Mouse (Mus musculus) testis, postnatal 10 days (tissue): ENCODE data around the gene Ryr2.

Source experiments
- DNase-seq: peaks from one replicate; pipeline ENCODE4 v3.0.0; 2021; ENCODE audit warnings: low spot score

Gene Ryr2

GRCm38 (mm10) chr13:12094569-12094968 is 12.2 kb downstream of the Ryr2 start:
- no peak for DNase-seq

GRCm38 (mm10) chr13:12093146-12093545 is 13.6 kb downstream of the Ryr2 start:
- no peak for DNase-seq

- no peak for DNase-seq
Observed at GRCm38 (mm10) chr13:12092379-12093107, 14.2 kb downstream of the Ryr2 start.

GRCm38 (mm10) chr13:12084112-12084475 is 22.7 kb downstream of the Ryr2 start:
- no peak for DNase-seq

GRCm38 (mm10) chr13:12083443-12084111 is 23.2 kb downstream of the Ryr2 start:
- DNase-seq, result no peak

- no peak for DNase-seq
Observed at GRCm38 (mm10) chr13:12080590-12080989, 26.2 kb downstream of the Ryr2 start.

- no peak for DNase-seq
Observed at GRCm38 (mm10) chr13:12079536-12079935, 27.2 kb downstream of the Ryr2 start.

GRCm38 (mm10) chr13:12074897-12075296 is 31.8 kb downstream of the Ryr2 start:
- no peak for DNase-seq

GRCm38 (mm10) chr13:12072571-12072970 is 34.2 kb downstream of the Ryr2 start:
- DNase-seq, result no peak

GRCm38 (mm10) chr13:12072112-12072511 is 34.6 kb downstream of the Ryr2 start:
- no peak for DNase-seq

GRCm38 (mm10) chr13:12070157-12071129 is 36.3 kb downstream of the Ryr2 start:
- no peak for DNase-seq

- DNase-seq, result no peak
Observed at GRCm38 (mm10) chr13:12064576-12064975, 42.2 kb downstream of the Ryr2 start.

GRCm38 (mm10) chr13:12063561-12063960 is 43.2 kb downstream of the Ryr2 start:
- DNase-seq, result no peak

GRCm38 (mm10) chr13:12057357-12057771 is 49.4 kb downstream of the Ryr2 start:
- DNase-seq, result no peak

- no peak for DNase-seq
Observed at GRCm38 (mm10) chr13:12055913-12056312, 50.8 kb downstream of the Ryr2 start.

GRCm38 (mm10) chr13:12053910-12054309 is 52.8 kb downstream of the Ryr2 start:
- DNase-seq, result no peak

- no peak for DNase-seq
Observed at GRCm38 (mm10) chr13:12050809-12051208, 55.9 kb downstream of the Ryr2 start.

- no peak for DNase-seq
Observed at GRCm38 (mm10) chr13:12047059-12047458, 59.7 kb downstream of the Ryr2 start.

- no peak for DNase-seq
Observed at GRCm38 (mm10) chr13:12044751-12045150, 62.0 kb downstream of the Ryr2 start.

GRCm38 (mm10) chr13:12042891-12043491 is 63.8 kb downstream of the Ryr2 start:
- DNase-seq, result no peak

- no peak for DNase-seq
Observed at GRCm38 (mm10) chr13:12039967-12040366, 66.8 kb downstream of the Ryr2 start.

GRCm38 (mm10) chr13:12038676-12039075 is 68.1 kb downstream of the Ryr2 start:
- no peak for DNase-seq
